Mouse (Mus musculus) CD4-positive helper T cell, adult 2 months (primary cell): ENCODE measurements around the gene Man2a2.
"Not testable (repeated sequence)": the region's sequence is repeated elsewhere in the genome, so short reads cannot be mapped to it uniquely, and the experiment has no call there.

ENCODE experiments used
- DNase-seq: peaks from one replicate; pipeline ENCODE4 v3.0.0-alpha.2; 2012; ENCODE audit warnings: low read depth, missing footprints, low spot score

Gene Man2a2

DNA sequence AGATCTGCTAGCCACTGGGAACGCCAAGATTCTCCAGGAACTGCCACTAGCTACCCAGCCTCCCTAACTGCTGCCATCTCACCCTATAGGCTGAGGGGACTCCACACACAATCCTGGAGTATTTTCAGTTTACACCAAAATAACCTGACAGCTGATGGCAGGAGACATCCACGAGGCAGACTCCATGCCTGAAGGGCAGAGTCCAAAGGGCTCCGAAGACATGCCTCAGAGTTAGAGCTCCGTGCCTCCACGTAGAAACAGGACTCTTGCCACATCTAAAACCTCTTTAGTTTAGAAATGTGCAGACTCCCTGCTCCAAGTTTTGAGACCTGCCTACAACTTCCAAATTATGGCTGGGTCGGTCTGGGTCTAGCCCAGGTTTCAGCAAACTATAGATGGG is 29.4 kb upstream of the Man2a2 start:
- DNase-seq = no peak

- DNase-seq = no peak
These were observed 28.9 kb upstream of the Man2a2 start for GRCm38 (mm10) chr7:80400099-80400498.

GRCm38 (mm10) chr7:80398654-80399444 is 27.7 kb upstream of the Man2a2 start:
- no peak for DNase-seq

DNA sequence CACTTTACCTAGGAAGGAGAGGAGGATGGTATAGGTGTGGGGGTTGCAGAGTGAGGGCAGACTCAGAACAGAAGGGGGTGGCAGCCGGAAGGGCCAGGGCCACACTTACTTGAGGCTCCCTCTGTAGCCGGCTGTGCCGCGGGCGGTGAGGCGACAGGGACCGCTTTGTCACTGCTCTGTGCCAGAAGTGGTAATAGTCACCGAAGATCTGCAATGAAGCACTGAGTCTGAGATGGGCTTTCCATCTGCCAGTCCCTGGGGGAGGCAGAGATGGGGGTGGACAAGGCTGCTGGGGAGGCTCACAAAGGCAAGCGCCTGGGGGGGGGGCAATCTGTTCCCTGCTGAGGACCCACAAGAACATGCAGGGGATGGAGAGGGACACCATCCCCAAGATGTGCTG is 26.8 kb upstream of the Man2a2 start:
- no peak for DNase-seq

DNA sequence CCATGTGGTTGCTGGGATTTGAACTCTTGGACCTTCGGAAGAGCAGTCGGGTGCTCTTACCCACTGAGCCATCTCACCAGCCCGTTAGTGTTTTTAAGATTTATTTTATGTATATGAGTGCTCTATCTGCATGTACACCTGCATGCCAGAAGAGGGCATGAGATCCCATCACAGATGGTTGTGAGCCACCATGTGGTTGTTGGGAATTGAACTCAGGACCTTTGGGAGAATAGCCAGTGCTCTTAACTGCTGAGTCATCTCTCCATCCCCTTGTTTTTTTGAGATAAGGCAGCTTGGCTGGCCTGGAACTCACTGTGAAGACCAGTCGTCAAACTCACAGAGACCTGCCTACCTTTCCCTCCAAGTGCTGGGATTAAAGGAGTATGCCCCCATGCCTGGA is 25.3 kb upstream of the Man2a2 start:
- DNase-seq = not testable (repeated sequence)

DNA sequence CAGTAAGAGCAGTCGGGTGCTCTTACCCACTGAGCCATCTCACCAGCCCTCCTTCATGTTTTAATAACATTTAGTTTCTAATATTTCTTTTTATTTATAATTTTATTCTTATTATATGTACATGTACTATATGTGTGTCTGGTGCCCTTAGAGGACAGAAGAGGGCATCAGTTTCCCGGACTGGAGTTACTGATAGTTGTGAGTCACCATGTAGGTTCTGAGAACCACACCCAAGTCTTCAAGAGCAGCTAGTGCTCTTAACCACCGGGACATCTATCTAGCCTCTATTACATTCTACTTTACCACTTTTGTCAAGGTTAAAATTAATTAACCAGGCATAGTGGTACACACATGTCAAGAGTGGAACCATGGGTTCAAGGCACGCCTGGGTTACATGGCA is 23.4 kb upstream of the Man2a2 start:
- DNase-seq = no peak

DNA sequence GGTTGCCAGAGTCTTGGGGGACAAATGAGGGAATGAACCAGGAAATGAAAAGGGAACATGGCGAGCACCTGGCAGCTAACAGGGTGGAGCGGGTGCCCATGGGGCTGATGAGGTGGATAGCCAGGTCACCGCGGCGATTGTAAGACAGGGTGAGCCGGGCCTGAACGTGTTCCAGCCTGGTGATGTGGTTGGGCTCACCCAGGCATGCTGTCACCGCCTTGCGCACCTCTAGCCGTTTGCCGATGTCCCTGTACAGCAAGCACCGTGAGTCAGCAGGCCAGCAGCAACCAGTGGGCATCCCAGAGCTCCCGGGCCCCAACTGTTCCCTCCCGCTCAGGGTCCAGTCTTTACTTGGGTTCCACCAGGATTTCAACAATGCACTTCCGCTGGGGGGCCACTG is 20.9 kb upstream of the Man2a2 start:
- no peak for DNase-seq

GRCm38 (mm10) chr7:80387633-80388543 is 16.7 kb upstream of the Man2a2 start, which contains the start of gene Fes:
TSS of gene Fes (minus strand) at chr7:80387946.
- no peak for DNase-seq

- no peak for DNase-seq
These were observed 16.0 kb upstream of the Man2a2 start for GRCm38 (mm10) chr7:80387033-80387632.

DNA sequence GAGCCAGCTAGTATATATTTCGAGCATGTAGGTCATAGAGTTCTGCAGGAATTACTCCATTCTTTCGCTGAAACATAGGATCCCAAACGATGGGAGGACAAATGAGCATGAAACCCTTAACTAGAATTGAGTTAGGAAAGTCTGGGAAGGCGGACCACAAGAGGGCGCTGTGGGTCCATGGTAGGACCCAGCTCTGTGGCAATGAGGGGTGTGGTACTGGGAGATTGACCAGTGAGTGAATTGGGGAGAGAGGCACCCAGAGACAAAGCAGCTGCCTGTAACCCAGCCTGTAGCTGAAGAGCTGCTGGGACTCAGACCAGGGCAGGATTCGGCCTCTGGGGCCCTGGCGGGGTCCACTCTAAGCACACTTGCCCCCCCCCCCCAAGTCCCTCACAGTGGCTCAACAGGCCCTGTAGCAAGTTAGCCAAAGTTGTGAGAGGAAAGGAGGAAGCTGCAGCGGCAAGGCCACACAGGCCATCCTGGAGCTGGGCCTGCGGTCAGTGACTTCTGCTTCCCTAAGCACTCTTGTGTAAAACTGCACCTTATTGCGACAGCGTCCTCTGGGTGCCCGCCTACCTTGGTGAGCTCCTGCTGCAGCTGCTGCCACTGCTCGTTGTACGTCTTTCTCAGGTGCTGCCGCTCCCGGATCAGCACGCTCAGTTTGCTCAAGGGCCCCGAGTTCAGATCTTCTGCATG is 15.2 kb upstream of the Man2a2 start:
- DNase-seq = peak; percentile 80

- DNase-seq = no peak
These were observed 11.7 kb upstream of the Man2a2 start for GRCm38 (mm10) chr7:80382919-80383318.

GRCm38 (mm10) chr7:80379531-80379930 is 8.4 kb upstream of the Man2a2 start:
- DNase-seq = peak; percentile 51

DNA sequence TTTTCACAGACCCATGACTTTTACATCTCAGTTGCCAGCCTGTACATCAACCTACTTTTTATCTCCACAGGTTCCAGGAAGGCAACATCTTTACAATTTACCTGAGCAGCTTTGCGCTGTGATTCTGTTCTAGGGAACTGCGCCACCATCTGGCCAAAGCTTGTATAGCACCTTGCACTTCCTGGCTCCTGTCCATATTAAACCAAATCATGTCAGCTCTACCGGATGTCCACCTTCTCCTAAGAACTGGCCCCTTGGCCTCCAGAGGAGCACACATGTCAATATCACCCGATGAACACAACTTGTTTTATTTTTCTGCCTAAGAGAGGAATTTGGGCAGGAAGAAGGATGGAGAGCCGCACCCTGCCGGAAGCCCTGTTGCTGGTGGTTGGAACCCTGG is 6.3 kb upstream of the Man2a2 start:
- peak; percentile 78 for DNase-seq

- DNase-seq = no peak
These were observed 5.0 kb upstream of the Man2a2 start for GRCm38 (mm10) chr7:80376192-80376591.

GRCm38 (mm10) chr7:80375376-80376039 is 4.3 kb upstream of the Man2a2 start:
- DNase-seq = no peak

DNA sequence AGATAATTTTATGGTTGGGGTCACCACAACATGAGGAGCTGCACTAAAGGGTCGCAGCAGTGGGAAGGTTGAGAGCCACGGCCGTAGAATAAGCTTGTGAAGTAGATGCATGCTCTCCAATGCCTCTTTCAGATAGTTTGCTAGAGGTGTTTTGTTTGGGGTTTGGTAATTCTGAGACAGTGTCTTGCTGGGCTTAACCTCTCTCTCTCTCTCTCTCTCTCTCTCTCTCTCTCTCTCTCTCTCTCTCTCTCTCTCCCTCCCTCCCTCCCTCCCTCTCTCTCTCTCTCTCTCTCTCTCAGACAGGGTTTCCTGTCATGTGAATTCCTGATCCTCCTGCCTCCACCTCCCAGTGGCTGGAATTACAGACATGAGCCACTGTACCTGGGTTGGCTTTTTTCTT is 3.6 kb upstream of the Man2a2 start:
- no peak for DNase-seq

DNA sequence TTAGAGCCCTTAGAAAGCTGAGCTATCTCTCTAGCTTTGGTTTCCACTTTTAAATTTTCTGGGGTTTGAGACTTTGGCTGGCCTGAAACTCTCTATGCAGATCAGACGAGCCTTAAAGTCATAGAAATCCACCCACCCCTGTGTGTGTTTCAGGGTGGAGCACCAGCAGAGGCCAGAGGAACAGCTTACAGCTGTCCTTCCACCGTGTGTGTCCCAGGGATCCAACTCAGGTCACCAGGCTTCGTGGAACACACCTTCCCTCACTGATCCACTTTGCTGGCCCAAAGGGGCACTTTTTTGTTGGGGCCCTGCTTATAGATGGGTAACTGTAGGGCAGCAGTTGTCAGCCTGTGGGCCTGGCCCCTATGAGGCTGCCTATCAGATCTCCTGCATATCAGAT is 3.1 kb upstream of the Man2a2 start:
- no peak for DNase-seq

- no peak for DNase-seq
These were observed 2.7 kb upstream of the Man2a2 start for GRCm38 (mm10) chr7:80373850-80374249.

GRCm38 (mm10) chr7:80373352-80373751 is 2.2 kb upstream of the Man2a2 start:
- no peak for DNase-seq

- DNase-seq = no peak
These were observed 1.5 kb upstream of the Man2a2 start for GRCm38 (mm10) chr7:80372667-80373066.

DNA sequence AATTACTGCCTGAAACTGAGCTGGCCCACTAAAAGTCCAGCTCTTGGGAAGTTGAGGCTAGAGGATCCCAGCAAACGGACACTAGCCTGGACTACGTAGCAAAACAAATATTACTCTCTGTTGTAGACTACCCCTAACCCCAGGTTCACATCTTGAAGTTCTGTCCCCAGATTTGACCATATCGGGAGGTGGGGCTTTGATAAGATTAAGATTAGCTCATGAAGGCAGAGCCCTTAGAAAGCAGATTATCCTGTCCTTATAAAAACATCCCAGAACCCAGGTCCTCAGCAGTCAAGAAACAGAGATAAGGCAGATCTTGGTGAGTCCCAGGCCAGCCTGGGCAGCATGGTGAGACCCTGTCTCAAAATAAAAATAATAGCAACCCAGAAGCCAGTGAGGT is 991 bp upstream of the Man2a2 start:
- DNase-seq = no peak
